Mouse (Mus musculus) CH12.LX (cell line): ENCODE results near the gene Tmcc1. TPM values are rescaled to one million over a fixed set of nuclear protein-coding genes. Genes with fewer than 3 reads are reported as not detected.

Source experiments
- DNase-seq: peaks from one replicate; pipeline ENCODE4 v3.0.0-alpha.2; 2013; ENCODE audit errors: extremely low read depth
- H3K27ac ChIP-seq: 2 replicates; pipeline ENCODE4 v1.5.1; 2012; ENCODE audit warnings: low read depth, mild to moderate bottlenecking, control low read depth, moderate library complexity; ENCODE audit not compliant: insufficient read depth
- H3K27me3 ChIP-seq: replicated peaks from 2 replicates; pipeline ENCODE3; 2012; ENCODE audit warnings: inconsistent platforms
- H3K36me3 ChIP-seq, 2 experiments: replicated peaks in 1 of 2; 2 replicates each; pipeline versions ENCODE3 to v1.6.1; 2012; ENCODE audit warnings: inconsistent platforms in 1 of 2, low read length in 1 of 2, mild to moderate bottlenecking in 1 of 2, mixed read lengths in 1 of 2, moderate library complexity in 1 of 2; ENCODE audit not compliant: control insufficient read depth in 1 of 2, insufficient read depth in 1 of 2
- H3K4me1 ChIP-seq, 2 experiments: 2 replicates each; pipeline ENCODE4 v1.6.1; 2012; ENCODE audit warnings: inconsistent platforms in 1 of 2, moderate library complexity in 1 of 2; ENCODE audit not compliant: insufficient read depth in 2 of 2, control insufficient read depth in 1 of 2
- H3K4me2 ChIP-seq: 2 replicates; pipeline ENCODE4 v1.6.1; 2012; ENCODE audit warnings: low read depth, mild to moderate bottlenecking, control low read depth; ENCODE audit not compliant: poor library complexity, insufficient read depth, severe bottlenecking
- H3K4me3 ChIP-seq, 3 experiments: fragments of 150-350 bp in 1 of 3; sonication (generic) in 1 of 3; replicated peaks in 1 of 3; 2 replicates each; pipeline versions ENCODE3 to v1.5.1; 2011 to 2012; ENCODE audit warnings: low read depth in 2 of 3, low read length in 2 of 3, mild to moderate bottlenecking in 2 of 3, moderate library complexity in 2 of 3, control low read depth in 1 of 3, improper control_type of control experiment in 1 of 3, inconsistent platforms in 1 of 3, mixed read lengths in 1 of 3; ENCODE audit not compliant: poor library complexity in 1 of 3
- H3K79me2 ChIP-seq: replicated peaks from 2 replicates; pipeline ENCODE4 v1.6.1; 2012; ENCODE audit warnings: mild to moderate bottlenecking, moderate library complexity; ENCODE audit not compliant: control insufficient read depth, poor library complexity, insufficient read depth, severe bottlenecking; ENCODE audit errors: extremely low read depth
- H3K9ac ChIP-seq: 2 replicates; pipeline ENCODE4 v1.6.1; 2012; ENCODE audit warnings: low read depth, mild to moderate bottlenecking, control low read depth, moderate library complexity; ENCODE audit not compliant: insufficient read depth
- H3K9me3 ChIP-seq: replicated peaks from 2 replicates; pipeline ENCODE3; 2012; ENCODE audit warnings: low read length, inconsistent platforms, mixed read lengths
- BHLHE40 ChIP-seq: IDR thresholded peaks from 2 replicates; pipeline ENCODE4 v1.6.1; 2011; ENCODE audit warnings: mild to moderate bottlenecking, low read depth, low read length, improper control_type of control experiment
- CHD1 ChIP-seq: IDR thresholded peaks from 2 replicates; pipeline ENCODE4 v1.6.1; 2012; ENCODE audit warnings: low read depth, low read length, improper control_type of control experiment, inconsistent platforms
- CHD2 ChIP-seq: IDR thresholded peaks from 2 replicates; pipeline ENCODE4 v1.6.1; 2011; ENCODE audit warnings: low read length, improper control_type of control experiment
- CTCF ChIP-seq, 2 experiments: IDR thresholded peaks in 1 of 2; conservative IDR thresholded peaks in 1 of 2; 2 replicates each; pipeline ENCODE4 v1.5.1; 2011 to 2012; ENCODE audit warnings: low read depth in 2 of 2, low read length in 2 of 2, improper control_type of control experiment in 1 of 2, inconsistent platforms in 1 of 2, mild to moderate bottlenecking in 1 of 2, moderate library complexity in 1 of 2
- E2F4 ChIP-seq: IDR thresholded peaks from 2 replicates; pipeline ENCODE4 v1.6.1; 2011; ENCODE audit warnings: low read depth, low read length, improper control_type of control experiment; ENCODE audit not compliant: insufficient replicate concordance
- ELF1 ChIP-seq: IDR thresholded peaks from 2 replicates; pipeline ENCODE4 v1.6.1; 2014; ENCODE audit warnings: low read depth, mild to moderate bottlenecking, inconsistent platforms, low read length, improper control_type of control experiment
- EP300 ChIP-seq: IDR thresholded peaks from 2 replicates; pipeline ENCODE4 v1.6.1; 2011; ENCODE audit warnings: low read length, improper control_type of control experiment
- ETS1 ChIP-seq: conservative IDR thresholded peaks from 2 replicates; pipeline ENCODE4 v1.6.1; 2012; ENCODE audit warnings: low read depth, mild to moderate bottlenecking, inconsistent platforms, low read length, improper control_type of control experiment, moderate library complexity
- GABPA ChIP-seq: IDR thresholded peaks from 2 replicates; pipeline ENCODE4 v1.6.1; 2012; ENCODE audit warnings: low read depth, low read length, improper control_type of control experiment, inconsistent platforms; ENCODE audit not compliant: insufficient replicate concordance
- HCFC1 ChIP-seq: IDR thresholded peaks from 2 replicates; pipeline ENCODE4 v1.6.1; 2012; ENCODE audit warnings: low read depth, mild to moderate bottlenecking, inconsistent platforms, low read length, improper control_type of control experiment
- IRF4 ChIP-seq: IDR thresholded peaks from 2 replicates; pipeline ENCODE4 v1.6.1; 2014; ENCODE audit warnings: low read depth, mild to moderate bottlenecking, inconsistent platforms, low read length, improper control_type of control experiment
- JUN ChIP-seq: IDR thresholded peaks from 2 replicates; pipeline ENCODE4 v1.6.1; 2011; ENCODE audit warnings: low read depth, mild to moderate bottlenecking, low read length, improper control_type of control experiment, moderate library complexity; ENCODE audit not compliant: insufficient read depth
- JUND ChIP-seq: conservative IDR thresholded peaks from 2 replicates; pipeline ENCODE4 v1.6.1; 2011; ENCODE audit warnings: low read depth, low read length, improper control_type of control experiment
- KAT2A ChIP-seq: IDR thresholded peaks from 2 replicates; pipeline ENCODE4 v1.6.1; 2012; ENCODE audit warnings: low read length, improper control_type of control experiment, inconsistent platforms; ENCODE audit not compliant: insufficient replicate concordance
- MAFK ChIP-seq: IDR thresholded peaks from 2 replicates; pipeline ENCODE4 v1.6.1; 2011; ENCODE audit warnings: low read length, improper control_type of control experiment; ENCODE audit not compliant: insufficient replicate concordance
- MAX ChIP-seq: IDR thresholded peaks from 2 replicates; pipeline ENCODE4 v1.6.1; 2011; ENCODE audit warnings: low read length, improper control_type of control experiment
- MAZ ChIP-seq: IDR thresholded peaks from 2 replicates; pipeline ENCODE4 v1.6.1; 2012; ENCODE audit warnings: low read depth, mild to moderate bottlenecking, inconsistent platforms, low read length, improper control_type of control experiment, moderate library complexity
- MEF2A ChIP-seq: IDR thresholded peaks from 2 replicates; pipeline ENCODE4 v1.6.1; 2014; ENCODE audit warnings: low read depth, mild to moderate bottlenecking, inconsistent platforms, low read length, improper control_type of control experiment, borderline replicate concordance
- MXI1 ChIP-seq: IDR thresholded peaks from 2 replicates; pipeline ENCODE4 v1.6.1; 2011; ENCODE audit warnings: mild to moderate bottlenecking, low read depth, low read length, improper control_type of control experiment
- MYC ChIP-seq: IDR thresholded peaks from 2 replicates; pipeline ENCODE4 v1.6.1; 2011; ENCODE audit warnings: low read depth, mild to moderate bottlenecking, improper control_type of control experiment, low read length
- NELFE ChIP-seq: IDR thresholded peaks from 2 replicates; pipeline ENCODE4 v1.6.1; 2011; ENCODE audit warnings: low read depth, low read length, improper control_type of control experiment
- NRF1 ChIP-seq: IDR thresholded peaks from 2 replicates; pipeline ENCODE4 v1.6.1; 2014; ENCODE audit warnings: low read depth, mild to moderate bottlenecking, inconsistent platforms, low read length, improper control_type of control experiment, moderate library complexity
- PAX5 ChIP-seq: IDR thresholded peaks from 2 replicates; pipeline ENCODE4 v1.6.1; 2012; ENCODE audit warnings: low read length, inconsistent platforms, mixed read lengths
- POLR2A ChIP-seq: IDR thresholded peaks from 2 replicates; pipeline ENCODE4 v1.6.1; 2011; ENCODE audit warnings: low read depth, mild to moderate bottlenecking, improper control_type of control experiment, low read length
- POLR2AphosphoS2 ChIP-seq: IDR thresholded peaks from 2 replicates; pipeline ENCODE4 v1.6.1; 2011; ENCODE audit warnings: low read depth, low read length, improper control_type of control experiment
- RAD21 ChIP-seq: IDR thresholded peaks from 2 replicates; pipeline ENCODE4 v1.6.1; 2011; ENCODE audit warnings: low read depth, mild to moderate bottlenecking, low read length, improper control_type of control experiment, moderate library complexity
- RCOR1 ChIP-seq: conservative IDR thresholded peaks from 2 replicates; pipeline ENCODE4 v1.6.1; 2012; ENCODE audit warnings: low read depth, mild to moderate bottlenecking, inconsistent platforms, low read length, improper control_type of control experiment
- SIN3A ChIP-seq: IDR thresholded peaks from 2 replicates; pipeline ENCODE4 v1.6.1; 2012; ENCODE audit warnings: low read length, improper control_type of control experiment, inconsistent platforms
- SMC3 ChIP-seq: IDR thresholded peaks from 2 replicates; pipeline ENCODE4 v1.6.1; 2011; ENCODE audit warnings: low read depth, low read length, improper control_type of control experiment
- TBP ChIP-seq: conservative IDR thresholded peaks from 2 replicates; pipeline ENCODE4 v1.6.1; 2011; ENCODE audit warnings: low read depth, low read length, improper control_type of control experiment
- TCF12 ChIP-seq: IDR thresholded peaks from 2 replicates; pipeline ENCODE4 v1.6.1; 2014; ENCODE audit warnings: low read depth, mild to moderate bottlenecking, inconsistent platforms, low read length, improper control_type of control experiment
- UBTF ChIP-seq: IDR thresholded peaks from 2 replicates; pipeline ENCODE4 v1.6.1; 2012; ENCODE audit warnings: low read depth, mild to moderate bottlenecking, inconsistent platforms, low read length, improper control_type of control experiment, moderate library complexity
- USF1 ChIP-seq: IDR thresholded peaks from 2 replicates; pipeline ENCODE4 v1.6.1; 2014; ENCODE audit warnings: low read depth, mild to moderate bottlenecking, inconsistent platforms, low read length, improper control_type of control experiment
- USF2 ChIP-seq: conservative IDR thresholded peaks from 2 replicates; pipeline ENCODE4 v1.6.1; 2011; ENCODE audit warnings: low read depth, low read length, improper control_type of control experiment
- ZC3H11A ChIP-seq: IDR thresholded peaks from 2 replicates; pipeline ENCODE4 v1.6.1; 2012; ENCODE audit warnings: low read depth, mild to moderate bottlenecking, inconsistent platforms, low read length, improper control_type of control experiment
- ZKSCAN1 ChIP-seq: IDR thresholded peaks from 2 replicates; pipeline ENCODE4 v1.6.1; 2012; ENCODE audit warnings: low read depth, inconsistent platforms, low read length, improper control_type of control experiment, borderline replicate concordance
- ZMIZ1 ChIP-seq: IDR thresholded peaks from 2 replicates; pipeline ENCODE4 v1.6.1; 2012; ENCODE audit warnings: low read depth, mild to moderate bottlenecking, inconsistent platforms, low read length, improper control_type of control experiment
- ZNF384 ChIP-seq: IDR thresholded peaks from 2 replicates; pipeline ENCODE4 v1.6.1; 2012; ENCODE audit warnings: low read depth, low read length, improper control_type of control experiment, inconsistent platforms
- dilution Hi-C: fragments of 300-500 bp; cut with MboI; formaldehyde crosslinking; loops from 2 replicates; pipeline ENCODE4 v1.14.3; 2020; ENCODE audit warnings: low sequenced_read_pairs; ENCODE audit not compliant: extremely low pct_unique_long_range_greater_than_20kb, extremely low pct_ligation_motif_present
- in situ Hi-C: fragments of 300-500 bp; cut with MboI; formaldehyde crosslinking; loops from 3 replicates; pipeline ENCODE4 v1.14.3; 2019; ENCODE audit warnings: low sequenced_read_pairs, low pct_ligation_motif_present, low pct_unique_long_range_greater_than_20kb, mixed read lengths
- polyA plus RNA-seq: library from polyadenylated mRNA; unstranded; fragments of >175 nt; gene quantifications from 2 replicates; pipeline ENCODE4 v1.2.1, GENCODE M21; 2012; ENCODE audit warnings: low read depth; ENCODE audit not compliant: insufficient read length
- total RNA-seq, 2 experiments: library from RNA; depleted of rRNA; stranded (reverse); fragments of 300-350 nt in 1 of 2; fragments of >200 nt in 1 of 2; gene quantifications; 2 replicates each; pipeline ENCODE4 v1.2.3; 2012 to 2014

The Tmcc1 gene
- total and polyA plus RNA-seq, 3 experiments: 3.6 to 60.8 (median 3.7) TPM

DNA sequence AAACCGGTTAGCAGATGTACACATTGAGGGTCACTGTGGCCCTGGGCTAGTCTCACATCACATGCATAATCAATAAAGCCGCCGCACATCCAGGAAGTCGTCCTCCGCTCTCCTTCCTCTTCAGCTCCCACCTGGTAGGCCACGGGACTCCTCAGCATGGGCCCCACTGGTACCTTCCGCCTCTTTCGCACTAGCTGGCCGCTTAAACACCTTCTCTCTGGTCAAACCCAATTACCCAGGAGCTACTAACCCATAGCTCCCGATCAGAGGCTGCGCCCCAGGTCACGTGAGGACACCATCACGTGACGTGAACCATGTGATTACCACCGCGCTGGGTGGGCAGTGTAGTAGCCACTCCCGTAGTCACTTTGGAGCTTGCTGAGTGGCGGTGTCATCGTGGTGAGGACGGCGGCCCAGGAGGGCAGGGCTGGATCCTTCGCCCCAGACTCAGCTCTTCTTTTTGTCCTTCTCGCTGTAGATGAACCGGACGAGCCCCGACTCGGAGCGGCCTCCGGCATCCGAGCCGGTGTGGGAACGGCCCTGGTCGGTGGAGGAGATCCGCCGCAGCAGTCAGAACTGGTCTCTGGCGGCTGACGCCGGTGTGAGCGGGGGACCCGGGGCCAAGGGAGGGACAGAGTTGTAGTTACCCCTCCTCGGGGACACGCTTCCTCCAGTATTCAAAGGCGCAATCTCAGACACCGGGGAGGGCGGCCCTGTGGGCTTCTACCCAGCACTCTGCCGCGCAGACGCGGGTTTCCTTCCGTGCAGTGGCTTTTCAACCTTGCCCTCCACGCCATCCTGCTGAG, 14.6 kb upstream of the Tmcc1 start, which contains the start of gene Washc2:
TSS of gene Washc2 (plus strand) at position 310 of the 806 bp plus-strand sequence.
- peaks cover 2 to 27% of the 10 kb centered on the region in 2 experiments for H3K36me3 ChIP-seq
- H3K4me1 ChIP-seq: peaks cover 8 to 46% of the 10 kb centered on the region in 2 experiments
- dilution Hi-C loops: no loop called here
- H3K4me3 ChIP-seq: peak within 1 kb of the TSS; percentile 67 to 92 (median 72)
- TF ChIP-seq RCOR1 (peak; percentile 80; the same call in 1 of the 2 replicates), MEF2A (peak; percentile 46; the same call in 1 of the 2 replicates), CHD1 (no peak), JUND (no peak), PAX5 (no peak), ZMIZ1 (peak; percentile 63; the same call in 1 of the 2 replicates), POLR2A (peak; percentile 82), UBTF (no peak; the same call in 1 of the 2 replicates), RAD21 (no peak), MAFK (no peak), ZC3H11A (no peak), USF1 (peak; percentile 99), MYC (0 out of 2 replicates have a peak, but pooled peaks have one; percentile 59), ELF1 (peak; percentile 63; the same call in 1 of the 2 replicates), HCFC1 (peak; percentile 80), MAZ (0 out of 2 replicates have a peak, but pooled peaks have one; percentile 53), BHLHE40 (peak; percentile 99), EP300 (no peak), IRF4 (peak; percentile 59; the same call in 1 of the 2 replicates), GABPA (no peak), TBP (peak; percentile 71; the same call in 1 of the 2 replicates), SMC3 (no peak), POLR2AphosphoS2 (no peak), E2F4 (no peak), ZKSCAN1 (no peak), MXI1 (peak; percentile 92), NRF1 (peak; percentile 80), TCF12 (peak; percentile 88), NELFE (peak; percentile 68; the same call in 1 of the 2 replicates), ZNF384 (no peak), JUN (no peak), USF2 (peak; percentile 100), CHD2 (no peak), KAT2A (0 out of 2 replicates have a peak, but pooled peaks have one; percentile 69), CTCF (conservative IDR thresholded peaks at IDR 0.05 in 1 of 2, IDR thresholded peaks at IDR 0.05 in 1 of 2; ENCODE audit: low read depth in 2 of 2, low read length in 2 of 2) (no peak), MAX (peak; percentile 99), SIN3A (peak; percentile 99), ETS1 (peak; percentile 60)
- peak within 1 kb of the TSS; percentile 87 for H3K9ac ChIP-seq
- no peaks in the 10 kb centered on the region for H3K9me3 ChIP-seq
- no peaks in the 10 kb centered on the region for H3K27me3 ChIP-seq
- DNase-seq: peak; percentile 93
- 0 out of 2 replicates have a peak, but pooled peaks cover 6% of the 10 kb centered on the region for H3K79me2 ChIP-seq
- H3K27ac ChIP-seq: peak within 1 kb of the TSS; percentile 67
- peak within 1 kb of the TSS; percentile 94 for H3K4me2 ChIP-seq
- in situ Hi-C loops: loop anchor here (25.0 kb wide), 1 partner anchor 204 kb away; no protein-coding TSS in a partner anchor
